Mouse (Mus musculus) cortical plate, adult 2 months (tissue): ENCODE measurements at regions not wholly inside any gene's neighbourhood (a gene's known extent, or its start where the extent isn't known, plus 50 kb on each side); places are given as distances from the start of the nearest gene placed in this dataset.

Experiments
- H3K27ac ChIP-seq: fragments of 200-500 bp; 2 replicates; pipeline ENCODE4 v1.5.1; 2012; ENCODE audit warnings: low read length, control low read depth, inconsistent platforms; ENCODE audit not compliant: insufficient read depth
- H3K4me1 ChIP-seq: fragments of 200-500 bp; 2 replicates; pipeline ENCODE4 v1.6.1; 2011; ENCODE audit warnings: low read length; ENCODE audit not compliant: control insufficient read depth, insufficient read depth
- H3K4me3 ChIP-seq: fragments of 200-500 bp; 2 replicates; pipeline ENCODE4 v1.5.1; 2011; ENCODE audit warnings: mild to moderate bottlenecking, low read length, control low read depth; ENCODE audit not compliant: insufficient read depth
- CTCF ChIP-seq: fragments of 200-500 bp; IDR thresholded peaks from 2 replicates; pipeline ENCODE4 v1.5.1; 2011; ENCODE audit warnings: mild to moderate bottlenecking, control low read depth, low read length; ENCODE audit not compliant: insufficient read depth; ENCODE audit errors: extremely low read depth
- POLR2A ChIP-seq: fragments of 200-500 bp; IDR thresholded peaks from 2 replicates; pipeline ENCODE4 v1.6.1; 2011; ENCODE audit warnings: mild to moderate bottlenecking, low read length, control low read depth; ENCODE audit not compliant: insufficient read depth; ENCODE audit errors: extremely low read depth

GRCm38 (mm10) chr13:72266174-72266768, 302.7 kb upstream of the Irx1 start:
- no peak for TF ChIP-seq POLR2A
- TF ChIP-seq CTCF = no peak
- Histone ChIP-seq H3K4me3 (no peak overlapping the region), H3K27ac (no peak overlapping the region), H3K4me1 (no peaks in the 10 kb centered on the region)

- Histone ChIP-seq H3K4me3 (no peak overlapping the region), H3K4me1 (no peaks in the 10 kb centered on the region), H3K27ac (no peak overlapping the region)
- TF ChIP-seq CTCF (no peak), POLR2A (no peak)
Measured at GRCm38 (mm10) chr13:72280343-72280742, 316.8 kb upstream of the Irx1 start.

DNA sequence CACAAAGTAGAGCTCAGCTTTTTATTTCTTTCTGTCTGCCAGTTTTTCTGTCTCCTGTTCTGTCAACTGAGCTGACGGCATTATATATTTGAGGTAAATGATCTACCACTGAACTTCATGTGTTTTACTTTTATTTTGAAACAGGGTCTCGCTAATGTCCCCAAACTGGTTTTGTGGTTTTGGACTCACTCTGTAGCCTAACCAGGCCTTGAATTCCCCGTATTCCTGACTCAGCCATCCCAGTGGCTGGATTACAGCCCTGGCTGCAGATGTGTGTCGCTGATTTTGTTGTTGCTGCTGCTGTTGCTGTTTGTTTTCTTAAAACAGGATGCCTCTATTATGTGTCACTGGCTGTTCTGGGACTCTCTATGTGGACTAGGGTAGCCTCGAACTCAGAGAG, 317.3 kb upstream of the Irx1 start:
- H3K27ac ChIP-seq = no peak overlapping the region
- TF ChIP-seq POLR2A (no peak), CTCF (no peak)
- H3K4me3 ChIP-seq = no peak overlapping the region
- H3K4me1 ChIP-seq = no peaks in the 10 kb centered on the region

DNA sequence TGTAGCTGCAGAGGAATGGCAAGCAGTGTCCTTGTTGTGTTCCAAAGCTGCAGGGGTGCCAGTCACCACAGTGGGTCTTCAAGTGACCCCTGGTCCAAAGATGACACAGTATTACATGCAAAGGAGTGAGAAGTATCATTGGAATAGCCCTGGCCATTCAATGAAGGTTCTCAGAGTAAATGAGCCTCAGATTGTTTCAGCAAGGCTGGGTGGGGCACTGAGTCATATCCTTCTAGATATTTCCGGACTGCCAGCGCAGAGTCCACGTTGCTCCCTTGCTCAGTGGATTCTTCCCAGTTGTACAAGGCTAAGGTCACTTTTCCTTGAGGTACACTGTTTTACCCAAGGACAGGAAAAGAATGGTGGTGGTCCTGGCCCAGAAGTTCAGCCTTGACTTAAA, 319.2 kb upstream of the Irx1 start:
- H3K27ac ChIP-seq = no peak overlapping the region
- TF ChIP-seq CTCF (no peak), POLR2A (no peak)
- H3K4me3 ChIP-seq = no peak overlapping the region
- H3K4me1 ChIP-seq = no peaks in the 10 kb centered on the region

DNA sequence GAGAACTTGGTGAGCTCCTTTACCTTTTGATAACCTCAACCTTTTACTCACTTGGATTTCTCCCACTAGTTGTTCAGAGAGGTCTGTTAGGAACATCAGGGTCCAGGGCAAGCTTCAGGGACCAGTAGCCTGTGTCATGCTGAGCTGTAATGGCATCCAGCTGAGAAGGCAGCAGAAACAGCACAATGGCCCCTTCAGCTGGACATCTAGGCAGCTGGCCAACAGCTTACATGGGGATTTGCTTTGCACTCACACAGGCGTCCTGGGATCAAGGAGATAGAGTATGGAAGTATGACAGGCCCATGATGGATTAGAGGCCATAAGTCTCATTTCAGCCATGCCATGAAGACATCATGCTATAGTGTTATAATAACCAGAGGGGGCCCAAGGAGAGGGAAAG, 320.2 kb upstream of the Irx1 start:
- Histone ChIP-seq H3K27ac (no peak overlapping the region), H3K4me1 (no peaks in the 10 kb centered on the region), H3K4me3 (no peak overlapping the region)
- TF ChIP-seq CTCF = no peak
- TF ChIP-seq POLR2A = no peak

DNA sequence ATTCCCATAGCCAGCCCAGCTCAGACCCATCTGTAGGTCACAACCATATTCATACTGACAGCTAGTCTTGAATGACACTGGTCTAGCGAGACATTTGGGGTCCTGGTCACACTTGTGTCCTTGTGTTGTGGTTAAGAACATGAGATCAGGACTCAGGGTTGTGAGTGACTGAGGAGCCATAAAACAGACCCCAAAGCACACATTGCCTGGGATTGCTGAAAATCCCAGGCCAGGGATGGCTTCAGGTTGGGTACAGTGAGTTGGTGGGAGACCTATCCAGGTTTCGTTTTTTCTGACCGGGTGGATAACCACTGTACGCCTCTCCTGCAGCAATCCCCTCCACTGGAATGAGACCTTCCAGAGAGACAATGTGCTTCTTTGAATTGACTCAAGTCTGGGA, 322.8 kb upstream of the Irx1 start:
- TF ChIP-seq POLR2A = no peak
- no peak for TF ChIP-seq CTCF
- H3K27ac ChIP-seq = no peak overlapping the region
- H3K4me1 ChIP-seq = no peaks in the 10 kb centered on the region
- H3K4me3 ChIP-seq = no peak overlapping the region

- no peak overlapping the region for H3K4me3 ChIP-seq
- TF ChIP-seq CTCF = no peak
- no peak for TF ChIP-seq POLR2A
Measured at GRCm38 (mm10) chr13:72288381-72289092, 325.0 kb upstream of the Irx1 start.

GRCm38 (mm10) chr13:72289093-72289501, 325.6 kb upstream of the Irx1 start:
- H3K27ac ChIP-seq = no peak overlapping the region
- no peaks in the 10 kb centered on the region for H3K4me1 ChIP-seq
- H3K4me3 ChIP-seq = no peak overlapping the region
- no peak for TF ChIP-seq POLR2A
- no peak for TF ChIP-seq CTCF

More at GRCm38 (mm10) chr13:72288381-72289092, 325.0 kb upstream of the Irx1 start:
- H3K27ac ChIP-seq = no peak overlapping the region
- no peaks in the 10 kb centered on the region for H3K4me1 ChIP-seq

- TF ChIP-seq CTCF (no peak), POLR2A (no peak)
- no peaks in the 10 kb centered on the region for H3K4me1 ChIP-seq
Measured at GRCm38 (mm10) chr13:72292361-72292760, 328.8 kb upstream of the Irx1 start.

DNA sequence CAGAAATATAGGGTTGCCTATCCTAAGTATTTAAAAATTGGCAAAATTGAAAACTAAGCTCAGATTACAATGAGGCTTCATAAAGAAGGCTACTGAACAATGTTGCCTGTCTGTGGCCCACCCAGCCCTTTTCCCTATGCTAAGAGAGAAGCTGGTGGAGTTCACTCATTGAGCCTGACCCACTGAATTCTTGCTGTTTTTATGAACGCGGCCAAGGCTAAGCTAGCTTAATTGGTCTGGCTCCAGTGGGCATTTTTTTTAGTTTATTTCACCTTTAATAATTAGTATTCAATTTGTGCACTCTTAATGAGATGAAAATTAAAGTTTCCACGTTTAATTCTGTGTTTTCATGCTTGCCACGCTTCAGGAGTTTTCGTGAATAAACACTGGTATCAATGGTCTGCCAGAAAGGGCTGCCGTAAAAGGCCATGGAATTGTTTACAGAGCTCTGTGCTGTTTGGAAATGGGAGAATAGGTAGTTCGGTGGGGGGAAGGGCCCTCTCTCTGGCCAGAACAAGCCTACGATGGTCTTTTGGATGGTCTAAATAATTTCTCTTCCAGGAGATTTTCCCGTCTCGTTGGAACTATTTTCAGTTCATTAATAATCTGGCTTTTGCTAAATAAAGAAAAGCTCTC, 329.7 kb upstream of the Irx1 start:
- no peak for TF ChIP-seq POLR2A
- TF ChIP-seq CTCF = no peak
- no peak overlapping the region for H3K4me3 ChIP-seq
- H3K4me1 ChIP-seq = no peaks in the 10 kb centered on the region
- H3K27ac ChIP-seq = no peak overlapping the region

More at GRCm38 (mm10) chr13:72292361-72292760, 328.8 kb upstream of the Irx1 start:
- no peak overlapping the region for H3K4me3 ChIP-seq
- H3K27ac ChIP-seq = no peak overlapping the region
